Mouse (Mus musculus) layer of hippocampus, adult 2 months (tissue): ENCODE measurements around the gene Lrrc32. TPM values are rescaled to one million over a fixed set of nuclear protein-coding genes. Genes with fewer than 3 reads are reported as not detected.

ENCODE experiments used
- DNase-seq, 2 experiments: peaks; one replicate each; pipeline ENCODE4 v3.0.0; 2022; ENCODE audit warnings: low spot score in 2 of 2
- H3K27ac ChIP-seq: fragments of 200-600 bp; 2 replicates; pipeline ENCODE4 v1.8.1; 2022
- H3K4me3 ChIP-seq: fragments of 200-600 bp; 2 replicates; pipeline ENCODE4 v1.8.1; 2022; ENCODE audit warnings: mild to moderate bottlenecking
- CTCF ChIP-seq: fragments of 200-600 bp; conservative IDR thresholded peaks from 2 replicates; pipeline ENCODE4 v1.8.1; 2022; ENCODE audit warnings: antibody characterized with exemption, mild to moderate bottlenecking, moderate library complexity
- total RNA-seq, 2 experiments: library from RNA; stranded (reverse); gene quantifications; 2 replicates each; pipeline ENCODE4 v1.2.3; 2021

The Lrrc32 gene
- total RNA-seq, 2 experiments from 2014 or later = 1.7 to 2.2 TPM

- Histone ChIP-seq H3K27ac (no peak overlapping the region), H3K4me3 (no peak overlapping the region)
- no peak for TF ChIP-seq CTCF
- no peak for DNase-seq
Measured at GRCm38 (mm10) chr7:98534432-98534855, 45.4 kb downstream of the Lrrc32 start.

- TF ChIP-seq CTCF = no peak
- Histone ChIP-seq H3K4me3 (no peak overlapping the region), H3K27ac (no peak overlapping the region)
- no peak for DNase-seq
Measured at GRCm38 (mm10) chr7:98535191-98535590, 46.1 kb downstream of the Lrrc32 start.

GRCm38 (mm10) chr7:98535882-98536281 lies 46.8 kb downstream of the Lrrc32 start:
- Histone ChIP-seq H3K4me3 (no peak overlapping the region), H3K27ac (no peak overlapping the region)
- TF ChIP-seq CTCF = no peak
- DNase-seq = no peak

GRCm38 (mm10) chr7:98537210-98537966 lies 48.3 kb downstream of the Lrrc32 start:
- no peak for DNase-seq
- TF ChIP-seq CTCF = no peak
- H3K4me3 ChIP-seq = no peak overlapping the region
- H3K27ac ChIP-seq = no peak overlapping the region

- Histone ChIP-seq H3K27ac (no peak overlapping the region), H3K4me3 (no peak overlapping the region)
- TF ChIP-seq CTCF = no peak
- DNase-seq = no peak
Measured at GRCm38 (mm10) chr7:98537967-98538573, 49.0 kb downstream of the Lrrc32 start.

GRCm38 (mm10) chr7:98540879-98541278 lies 51.8 kb downstream of the Lrrc32 start:
- no peak for TF ChIP-seq CTCF
- no peak overlapping the region for H3K4me3 ChIP-seq
- DNase-seq = no peak
- H3K27ac ChIP-seq = no peak overlapping the region

- no peak overlapping the region for H3K4me3 ChIP-seq
- H3K27ac ChIP-seq = no peak overlapping the region
- DNase-seq = no peak
- TF ChIP-seq CTCF = no peak
Measured at GRCm38 (mm10) chr7:98541564-98541963, 52.5 kb downstream of the Lrrc32 start.

- Histone ChIP-seq H3K4me3 (no peak overlapping the region), H3K27ac (no peak overlapping the region)
- TF ChIP-seq CTCF = no peak
- DNase-seq = no peak
Measured at GRCm38 (mm10) chr7:98542267-98542666, 53.2 kb downstream of the Lrrc32 start.

GRCm38 (mm10) chr7:98542731-98543142 lies 53.7 kb downstream of the Lrrc32 start:
- Histone ChIP-seq H3K27ac (no peak overlapping the region), H3K4me3 (no peak overlapping the region)
- no peak for DNase-seq
- TF ChIP-seq CTCF = no peak

GRCm38 (mm10) chr7:98543853-98544370 lies 54.8 kb downstream of the Lrrc32 start:
- no peak for TF ChIP-seq CTCF
- Histone ChIP-seq H3K4me3 (no peak overlapping the region), H3K27ac (no peak overlapping the region)
- DNase-seq = no peak

GRCm38 (mm10) chr7:98544556-98544955 lies 55.5 kb downstream of the Lrrc32 start:
- Histone ChIP-seq H3K4me3 (no peak overlapping the region), H3K27ac (no peak overlapping the region)
- TF ChIP-seq CTCF = no peak
- DNase-seq = no peak

- H3K27ac ChIP-seq = no peak overlapping the region
- no peak overlapping the region for H3K4me3 ChIP-seq
- no peak for DNase-seq
- no peak; the same call in none of the 2 replicates for TF ChIP-seq CTCF
Measured at GRCm38 (mm10) chr7:98548839-98549238, 59.8 kb downstream of the Lrrc32 start.

GRCm38 (mm10) chr7:98550596-98550995 lies 61.5 kb downstream of the Lrrc32 start:
- TF ChIP-seq CTCF = no peak
- Histone ChIP-seq H3K27ac (no peak overlapping the region), H3K4me3 (no peak overlapping the region)
- DNase-seq = no peak

GRCm38 (mm10) chr7:98551041-98551440 lies 62.0 kb downstream of the Lrrc32 start:
- no peak for TF ChIP-seq CTCF
- DNase-seq = no peak

More at GRCm38 (mm10) chr7:98551041-98551440, 62.0 kb downstream of the Lrrc32 start:
- H3K4me3 ChIP-seq = no peak overlapping the region
- no peak overlapping the region for H3K27ac ChIP-seq

Other genes starting within 250 kb of the Lrrc32 start
- gene Acer3, start 168.1 kb upstream of the Lrrc32 start, total RNA-seq = 10 to 100 TPM; 24.4 to 26.6 TPM
- gene Tsku, start 128.0 kb upstream of the Lrrc32 start, total RNA-seq = 1 to 10 TPM; 1.7 to 2.0 TPM
- gene Gucy2d, start 48.9 kb upstream of the Lrrc32 start, total RNA-seq = not detected
- gene Emsy, start 167.5 kb downstream of the Lrrc32 start, total RNA-seq = 10 to 100 TPM; 69.9 to 82.7 TPM
- 10 to 100 TPM; 73.2 to 79.5 TPM for gene Thap12, start 213.8 kb downstream of the Lrrc32 start, total RNA-seq